10 mouse cellular contexts compared by ENCODE assay signal in the genomic region with DNA sequence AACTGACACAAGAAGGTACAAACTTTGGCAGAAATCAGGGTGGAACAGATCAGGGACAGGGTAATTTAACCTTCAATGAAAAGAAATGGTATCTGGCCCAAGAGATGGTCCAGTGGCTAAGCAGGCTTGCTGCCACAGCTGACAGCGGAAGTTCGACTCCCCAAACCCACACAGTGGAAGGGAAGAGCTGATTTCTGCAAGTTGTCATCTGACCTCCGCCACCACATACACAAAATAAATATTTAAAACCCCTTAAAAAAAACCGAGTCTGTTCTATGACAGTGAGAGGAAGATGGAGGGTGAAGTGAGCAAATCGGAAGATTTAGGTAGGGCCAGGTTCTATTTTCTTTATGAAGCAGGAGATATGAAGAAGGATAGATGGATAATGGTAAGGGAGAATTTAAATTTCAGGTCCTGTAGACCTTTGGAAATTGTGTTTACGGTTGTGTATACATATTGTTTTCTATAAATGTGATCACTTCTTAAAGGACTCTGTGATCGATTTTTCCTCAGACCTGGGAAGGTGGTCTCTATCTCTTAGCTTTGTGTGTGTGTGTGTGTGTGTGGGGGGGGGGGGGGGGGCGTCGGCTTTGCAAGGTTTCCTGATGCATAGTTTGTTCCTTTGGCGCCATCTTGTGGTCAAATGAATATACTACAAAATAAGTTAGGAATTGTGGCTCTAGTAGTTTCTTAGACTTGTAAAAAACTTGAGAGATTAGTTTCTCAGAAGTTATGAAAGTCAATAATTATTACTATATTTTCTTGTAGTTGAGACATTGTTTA. TPM values are rescaled to one million over a fixed set of nuclear protein-coding genes. Genes with fewer than 3 reads are reported as not detected.
DNase-seq lines count a peak whose midpoint lies in the region; TF ChIP-seq lines count a peak whose summit lies in the region.
"Had no signal": no experiment of that assay in that cellular context is flagged by ENCODE, and none has a peak within 500 bp of the region (broad histone marks: within the 10 kb centered on the region; RNA-seq: fewer than 3 reads in every experiment).

No protein-coding gene starts in this region.

- no peak overlapping the region for H3K9ac ChIP-seq in MEL (ENCODE audit: control insufficient read depth, low read depth, low read length, poor library complexity, severe bottlenecking)
- H3K9ac ChIP-seq: embryonic facial prominence, embryonic 13.5 days; limb, embryonic 12.5 days had no signal

- no peaks in the 10 kb centered on the region for H3K4me1 ChIP-seq in MEL (ENCODE audit: control insufficient read depth in 1 of 2, insufficient read depth in 2 of 2, low read length in 2 of 2)

- H3K79me2 ChIP-seq in MEL (ENCODE audit: control insufficient read depth, insufficient read depth, low read length, poor library complexity) = no peaks in the 10 kb centered on the region

- intact Hi-C loops in left cerebral cortex, postnatal 10 days (cut with DNase I) = loop anchor here (5.0 to 10.0 kb wide), 3 partner anchors 285 to 593 kb away; no protein-coding TSS in a partner anchor

- no peaks in the 10 kb centered on the region for H3K27me3 ChIP-seq in MEL (ENCODE audit: control insufficient read depth in 1 of 2, insufficient read depth in 2 of 2, low read length in 2 of 2)
- H3K27me3 ChIP-seq: embryonic facial prominence, embryonic 13.5 days; limb, embryonic 12.5 days had no signal

- peak; percentile 67 for TF ChIP-seq RAD21 in MEL (IDR thresholded peaks at IDR 0.05; ENCODE audit: low read depth, low read length)

- TF ChIP-seq POLR2A in MEL (IDR thresholded peaks at IDR 0.05; ENCODE audit: control insufficient read depth in 1 of 2, insufficient read depth in 1 of 2, low read depth in 1 of 2, low read length in 2 of 2, poor library complexity in 1 of 2) = no peak

- no peaks in the 10 kb centered on the region for H3K9me3 ChIP-seq in MEL (replicated peaks; ENCODE audit: insufficient read depth, low read length)
- H3K9me3 ChIP-seq: embryonic facial prominence, embryonic 13.5 days; limb, embryonic 12.5 days had no signal

- TF ChIP-seq EP300 in MEL (IDR thresholded peaks at IDR 0.05; ENCODE audit: low read depth in 1 of 2, low read length in 2 of 2) = no peak

- H3K4me3 ChIP-seq in layer of hippocampus, adult 2 months = no peak overlapping the region
- no peak overlapping the region for H3K4me3 ChIP-seq in MEL (ENCODE audit: control insufficient read depth in 1 of 2, insufficient read depth in 1 of 2, low read depth in 2 of 2, low read length in 2 of 2)
- H3K4me3 ChIP-seq: embryonic facial prominence, embryonic 13.5 days; limb, embryonic 12.5 days had no signal

- H3K27ac ChIP-seq in layer of hippocampus, adult 2 months = no peak overlapping the region
- no peak overlapping the region for H3K27ac ChIP-seq in MEL (ENCODE audit: control insufficient read depth, low read depth, low read length)

- H3K36me3 ChIP-seq in MEL (ENCODE audit: control insufficient read depth in 1 of 2, insufficient read depth in 2 of 2, low read length in 2 of 2) = no peaks in the 10 kb centered on the region
- H3K36me3 ChIP-seq: embryonic facial prominence, embryonic 13.5 days; limb, embryonic 12.5 days had no signal

- DNase-seq in layer of hippocampus, adult 2 months (ENCODE audit: low spot score in 2 of 2) = peak in 1 of 2 experiments; percentile 37
- no peak for DNase-seq in layer of hippocampus, postnatal 10 days (ENCODE audit: low spot score in 2 of 2)
- DNase-seq in MEL (ENCODE audit: low read depth, low spot score) = peak; percentile 72
- peak; percentile 56 for DNase-seq in c-Kit-positive CD71-negative TER-119-negative erythroid progenitor cells, embryonic 14.5 days (ENCODE audit: low read depth)
- peak; percentile 70 for DNase-seq in lung, postnatal 25 days (ENCODE audit: low spot score)
- no peak for DNase-seq in spleen, adult 12 weeks (ENCODE audit: low spot score)
- DNase-seq in left cerebral cortex, postnatal 10 days (ENCODE audit: extremely low spot score in 1 of 2, low spot score in 2 of 2) = no peak
- DNase-seq in urinary bladder, postnatal 4 days (ENCODE audit: low spot score in 2 of 2) = no peak

- TF ChIP-seq CTCF in layer of hippocampus, adult 2 months (conservative IDR thresholded peaks at IDR 0.05) = peak; percentile 66
- peak in 2 of 3 experiments; percentile 47 to 57; a peak in 4 of 6 replicates for TF ChIP-seq CTCF in MEL (IDR thresholded peaks at IDR 0.05 in 2 of 3, conservative IDR thresholded peaks at IDR 0.05 in 1 of 3; ENCODE audit: control insufficient read depth in 1 of 3, insufficient read depth in 1 of 3, low read depth in 2 of 3, low read length in 3 of 3, poor library complexity in 1 of 3, severe bottlenecking in 1 of 3)

TF ChIP-seq in MEL, 35 proteins besides CTCF, POLR2A, EP300 and RAD21:
- peak; percentile 48 for TF ChIP-seq ZC3H11A (IDR thresholded peaks at IDR 0.05; ENCODE audit: low read depth, low read length)
- TF ChIP-seq SMC3 (IDR thresholded peaks at IDR 0.05; ENCODE audit: low read depth, low read length) = peak; percentile 41
- no peak for TF ChIP-seq USF2 (IDR thresholded peaks at IDR 0.05; ENCODE audit: borderline replicate concordance in 1 of 2, insufficient read depth in 1 of 2, low read depth in 1 of 2, low read length in 2 of 2)

RNA-seq across cellular contexts. Expression of gene Dnah6, which starts 6.1 kb away (rescaled TPM):
- total RNA-seq in layer of hippocampus, adult 2 months (2021) = under 1 TPM; 0.66 to 0.97 TPM
- 1 to 10 TPM; 1.8 to 2.4 TPM for total RNA-seq in layer of hippocampus, postnatal 10 days (2021)
- 0.03 TPM in 1 of 2 replicates, not detected in the other for total RNA-seq in MEL (2012; rRNA removed)
- not detected for polyA plus RNA-seq in MEL (2012; ENCODE audit: insufficient read depth in 1 of 2, insufficient read length in 2 of 2, low read depth in 1 of 2, low replicate concordance in 2 of 2, missing spikeins in 1 of 2)
- total RNA-seq in left cerebral cortex, postnatal 10 days (2021) = 1 to 10 TPM; 1.0 to 1.1 TPM
- polyA plus RNA-seq: embryonic facial prominence, embryonic 13.5 days; limb, embryonic 12.5 days had no signal

RNA-seq across cellular contexts. Expression of gene Suclg1, which starts 20.6 kb away (rescaled TPM):
- 100 to 1,000 TPM; 137 to 145 TPM for total RNA-seq in layer of hippocampus, adult 2 months (2021)
- 100 to 1,000 TPM; 109 to 114 TPM for total RNA-seq in layer of hippocampus, postnatal 10 days (2021)
- 153 and 158 TPM in 2 replicates for total RNA-seq in MEL (2012; rRNA removed)
- 100 to 1,000 TPM in 1 of 2 experiments, not detected in 1; 207 TPM for polyA plus RNA-seq in MEL (2012; ENCODE audit: insufficient read depth in 1 of 2, insufficient read length in 2 of 2, low read depth in 1 of 2, low replicate concordance in 2 of 2, missing spikeins in 1 of 2)
- total RNA-seq in left cerebral cortex, postnatal 10 days (2021) = 100 to 1,000 TPM in 1 of 2 experiments, 10 to 100 TPM in 1; 90.2 to 103 TPM

Comparison
In these comparisons a context has a peak if more than half of its experiments do, and no peak if none do; other contexts are left out.
1. DNase-seq: peak in MEL (single experiment), c-Kit-positive CD71-negative TER-119-negative erythroid progenitor cells, embryonic 14.5 days (single experiment) and lung, postnatal 25 days (single experiment); none in layer of hippocampus, postnatal 10 days (0 of 2), spleen, adult 12 weeks (single experiment), left cerebral cortex, postnatal 10 days (0 of 2) and urinary bladder, postnatal 4 days (0 of 2).